Mouse (Mus musculus): ENCODE data around the gene Cbx4. TPM values are rescaled to one million over a fixed set of nuclear protein-coding genes. Genes with fewer than 3 reads are reported as not detected.

Gene Cbx4
- polyA plus RNA-seq, 1 experiment = 9.3 TPM

DNA sequence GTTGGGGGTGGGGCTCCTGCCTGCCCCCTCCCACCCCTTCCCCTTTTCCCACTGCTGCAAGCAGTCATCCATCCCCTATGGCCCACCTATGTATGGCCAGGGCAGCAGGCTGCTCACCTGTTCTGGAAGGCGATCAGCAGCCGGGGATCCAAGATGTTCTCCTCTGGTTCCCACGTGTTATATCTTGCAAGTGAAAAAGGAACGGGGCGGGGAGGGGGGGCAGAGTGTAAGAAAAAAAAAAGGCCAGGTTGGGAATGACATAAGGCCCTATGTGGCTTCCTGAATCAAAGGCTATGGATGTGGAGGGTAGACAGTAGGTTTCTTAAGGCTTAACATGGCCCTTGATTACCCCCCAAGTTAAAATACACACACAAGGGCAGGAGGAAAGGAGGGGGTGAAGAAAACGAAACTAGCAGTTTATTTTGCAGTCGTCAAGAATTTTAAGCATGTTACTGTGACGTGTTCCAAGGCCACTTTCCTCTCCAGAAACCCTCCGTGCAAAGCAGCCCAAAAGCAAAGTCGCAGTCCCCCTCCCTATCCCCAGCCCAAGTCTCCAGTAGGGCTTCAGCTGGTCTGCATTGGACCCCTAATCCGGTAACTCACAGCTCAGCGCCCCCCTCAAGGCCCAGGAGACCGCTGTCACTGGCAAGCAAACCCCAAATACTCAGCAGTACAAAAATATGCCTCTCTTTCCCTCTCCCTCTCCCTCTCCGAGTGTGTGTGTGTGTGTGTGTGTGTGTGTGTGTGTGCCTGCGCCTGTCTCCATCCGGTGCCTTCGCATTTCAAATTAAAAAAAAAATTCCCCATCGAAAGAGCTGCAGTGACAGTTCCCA, 1.4 kb downstream of the Cbx4 start:
- H3K4me3 ChIP-seq (ENCODE audit: insufficient read depth, low read depth, low read length) = peak overlapping the region; percentile 84
- H3K27ac ChIP-seq (ENCODE audit: insufficient read depth, low read depth, low read length) = peak overlapping the region; percentile 84
- H3K4me1 ChIP-seq (ENCODE audit: control insufficient read depth, insufficient read depth, low read length) = peaks cover 15% of the 10 kb centered on the region
- peak; percentile 56 for DNase-seq
- H3K36me3 ChIP-seq (ENCODE audit: control insufficient read depth, insufficient read depth, low read length) = peaks cover 6% of the 10 kb centered on the region; the same call in 1 of the 2 replicates
- TF ChIP-seq CTCF (conservative IDR thresholded peaks at IDR 0.05; ENCODE audit: insufficient read depth, insufficient read length, low read depth, low read length) = no peak
- no peak for TF ChIP-seq POLR2A (IDR thresholded peaks at IDR 0.05; ENCODE audit: low read depth, low read length)
- no peaks in the 10 kb centered on the region; the same call in 1 of the 2 replicates for H3K27me3 ChIP-seq (replicated peaks; ENCODE audit: control insufficient read depth, insufficient read depth, low read length)
- whole genome bisulfite sequencing = 6% methylated on average over 18 of the region's 18 CpGs

DNA sequence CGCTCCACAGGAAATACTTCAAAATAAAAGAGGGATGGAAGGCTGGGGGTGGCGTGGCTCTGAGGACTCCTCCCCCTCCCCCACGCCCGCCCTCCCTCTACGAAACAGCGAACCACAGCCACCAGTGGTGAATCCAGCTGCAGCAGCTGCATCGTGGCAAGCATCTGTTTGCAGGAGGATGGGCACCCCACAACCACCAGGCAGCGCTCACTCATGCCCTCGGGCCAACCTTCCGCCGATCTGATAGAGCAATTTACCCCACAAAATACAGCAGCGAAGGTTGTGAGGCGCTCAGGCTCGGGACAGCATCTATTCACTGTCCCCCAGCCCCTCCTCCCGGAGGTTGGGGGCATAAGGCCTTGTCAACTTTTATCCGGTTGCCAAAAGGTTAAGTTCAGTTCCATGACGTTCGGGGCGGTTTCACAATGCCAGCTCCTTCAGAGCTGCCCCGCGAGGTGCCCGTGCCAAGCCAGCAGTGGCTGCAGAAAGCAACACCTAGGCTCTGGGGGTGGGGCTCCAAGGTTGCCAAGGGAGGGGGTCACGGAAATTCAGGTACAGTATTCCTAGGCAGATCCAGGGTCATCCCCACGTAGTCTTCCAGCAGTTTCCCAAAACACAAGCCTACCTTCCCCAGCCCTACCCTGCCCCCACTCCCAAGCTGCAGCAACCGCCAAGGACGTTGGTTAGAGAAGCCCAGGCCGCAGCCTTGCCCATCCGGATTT, 2.1 kb downstream of the Cbx4 start:
- peaks cover 22% of the 10 kb centered on the region for H3K4me1 ChIP-seq (ENCODE audit: control insufficient read depth, insufficient read depth, low read length)

DNA sequence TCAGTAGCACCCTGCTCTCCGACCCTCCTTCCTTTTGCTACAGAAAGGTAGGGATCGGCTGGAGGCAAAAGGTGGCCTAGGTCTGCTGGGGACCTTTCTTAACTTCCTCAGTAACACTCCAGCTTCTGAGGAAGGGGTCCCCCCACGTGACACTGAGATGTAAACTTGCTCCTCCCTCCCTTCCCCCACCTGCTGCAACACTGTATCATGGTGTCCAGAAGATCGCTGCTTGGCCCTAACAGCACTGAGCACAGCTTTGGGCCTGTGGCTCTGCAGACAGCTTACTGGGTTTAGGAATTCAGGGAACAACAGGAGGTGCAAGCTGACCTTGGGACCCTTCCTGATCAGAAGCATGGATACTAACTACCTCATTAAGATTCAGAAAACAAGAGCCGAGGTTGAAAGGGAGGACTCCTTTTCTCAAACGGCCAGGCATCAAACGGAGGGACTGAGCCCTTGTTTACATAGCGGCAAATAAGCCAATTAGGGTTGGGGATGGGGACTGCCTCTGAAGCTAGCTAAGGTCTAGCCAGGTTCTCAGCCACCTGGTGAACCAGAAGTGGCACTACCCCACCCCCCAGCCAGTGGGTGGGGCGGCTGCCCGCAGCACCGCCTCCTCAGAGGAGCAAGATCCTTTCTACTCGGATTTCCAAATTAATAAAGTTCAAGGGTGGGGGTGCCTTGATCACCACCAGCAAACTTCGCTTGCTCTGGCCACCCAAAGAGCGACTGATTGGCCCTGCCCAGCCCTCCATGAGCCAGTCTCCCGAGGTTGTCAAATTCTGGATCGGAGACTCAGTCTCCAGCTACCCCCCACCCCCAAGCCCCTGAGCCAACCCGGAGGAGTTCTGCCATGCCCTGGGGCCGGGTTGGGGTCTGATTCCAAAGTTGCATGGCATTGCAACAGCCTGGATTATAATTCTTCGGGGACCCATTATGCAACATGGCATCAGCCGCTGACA, 3.1 kb downstream of the Cbx4 start:
- WGBS = 50% methylated on average over 20 of the region's 20 CpGs
- TF ChIP-seq POLR2A (IDR thresholded peaks at IDR 0.05; ENCODE audit: low read depth, low read length) (no peak), CTCF (conservative IDR thresholded peaks at IDR 0.05; ENCODE audit: insufficient read depth, insufficient read length, low read depth, low read length) (no peak)
- peak; percentile 47 for DNase-seq
- H3K36me3 ChIP-seq (ENCODE audit: control insufficient read depth, insufficient read depth, low read length) = peaks cover 6% of the 10 kb centered on the region; the same call in 1 of the 2 replicates
- H3K27ac ChIP-seq (ENCODE audit: insufficient read depth, low read depth, low read length) = no peak overlapping the region
- no peak overlapping the region for H3K4me3 ChIP-seq (ENCODE audit: insufficient read depth, low read depth, low read length)
- peaks cover 28% of the 10 kb centered on the region for H3K4me1 ChIP-seq (ENCODE audit: control insufficient read depth, insufficient read depth, low read length)
- no peaks in the 10 kb centered on the region for H3K27me3 ChIP-seq (replicated peaks; ENCODE audit: control insufficient read depth, insufficient read depth, low read length)

More for the DNA sequence above, 2.1 kb downstream of the Cbx4 start:
- H3K4me3 ChIP-seq (ENCODE audit: insufficient read depth, low read depth, low read length) = peak overlapping the region; percentile 84
- DNase-seq = peak; percentile 79
- peaks cover 6% of the 10 kb centered on the region; the same call in 1 of the 2 replicates for H3K36me3 ChIP-seq (ENCODE audit: control insufficient read depth, insufficient read depth, low read length)
- TF ChIP-seq CTCF (conservative IDR thresholded peaks at IDR 0.05; ENCODE audit: insufficient read depth, insufficient read length, low read depth, low read length) (no peak), POLR2A (IDR thresholded peaks at IDR 0.05; ENCODE audit: low read depth, low read length) (no peak)
- 19% methylated on average over 28 of the region's 28 CpGs for WGBS
- peak overlapping the region; percentile 84; the same call in 1 of the 2 replicates for H3K27ac ChIP-seq (ENCODE audit: insufficient read depth, low read depth, low read length)
- H3K27me3 ChIP-seq (replicated peaks; ENCODE audit: control insufficient read depth, insufficient read depth, low read length) = no peaks in the 10 kb centered on the region; the same call in 1 of the 2 replicates

GRCm38 (mm10) chr11:119081839-119082637, 4.0 kb downstream of the Cbx4 start:
- WGBS = 50% methylated on average over 21 of the region's 21 CpGs
- Histone ChIP-seq H3K4me1 (ENCODE audit: control insufficient read depth, insufficient read depth, low read length) (peaks cover 30% of the 10 kb centered on the region), H3K36me3 (ENCODE audit: control insufficient read depth, insufficient read depth, low read length) (peaks cover 6% of the 10 kb centered on the region; the same call in 1 of the 2 replicates), H3K27me3 (replicated peaks; ENCODE audit: control insufficient read depth, insufficient read depth, low read length) (no peaks in the 10 kb centered on the region), H3K27ac (ENCODE audit: insufficient read depth, low read depth, low read length) (no peak overlapping the region), H3K4me3 (ENCODE audit: insufficient read depth, low read depth, low read length) (no peak overlapping the region)
- peak; percentile 59 for DNase-seq
- peak; percentile 57 for TF ChIP-seq CTCF (conservative IDR thresholded peaks at IDR 0.05; ENCODE audit: insufficient read depth, insufficient read length, low read depth, low read length)
- TF ChIP-seq POLR2A (IDR thresholded peaks at IDR 0.05; ENCODE audit: low read depth, low read length) = no peak

DNA sequence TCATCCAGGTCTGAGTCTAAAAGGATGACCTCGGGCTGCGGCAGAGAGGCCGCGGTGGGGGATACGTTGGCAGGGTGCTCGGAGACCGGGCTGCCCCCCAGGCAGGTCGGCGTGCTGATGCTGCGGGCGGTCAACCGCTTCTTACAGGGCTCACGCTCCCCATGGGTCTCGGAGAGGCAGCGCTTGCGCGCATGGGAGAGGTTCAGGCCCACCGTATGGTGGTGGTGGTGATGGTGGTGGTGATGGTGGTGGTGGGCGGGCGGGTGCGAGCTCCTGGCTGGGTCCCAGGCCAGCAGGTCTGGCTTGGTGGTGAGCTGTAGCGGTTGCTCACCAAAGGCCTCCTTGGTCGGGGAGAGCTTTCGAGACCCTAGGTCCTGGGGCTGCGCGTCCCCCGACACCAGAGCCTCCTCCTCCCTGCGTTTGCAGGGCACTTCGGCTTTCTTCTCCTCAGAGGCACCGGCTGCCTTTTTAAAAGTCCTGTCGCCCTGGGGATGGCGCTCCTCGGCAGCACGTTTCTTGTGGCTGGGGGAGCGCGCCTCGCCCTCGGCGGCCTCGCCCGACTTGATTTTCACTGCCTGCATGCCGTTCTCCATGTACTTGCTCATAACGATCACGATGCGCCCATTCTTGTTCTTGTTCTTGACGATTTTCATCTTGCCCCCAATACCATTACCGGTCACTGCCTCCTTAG, 4.7 kb downstream of the Cbx4 start:
- no peak for TF ChIP-seq CTCF (conservative IDR thresholded peaks at IDR 0.05; ENCODE audit: insufficient read depth, insufficient read length, low read depth, low read length)
- no peak for TF ChIP-seq POLR2A (IDR thresholded peaks at IDR 0.05; ENCODE audit: low read depth, low read length)
- no peak for DNase-seq
- 84% methylated on average over 47 of the region's 47 CpGs for WGBS
- no peak overlapping the region for H3K27ac ChIP-seq (ENCODE audit: insufficient read depth, low read depth, low read length)
- peaks cover 30% of the 10 kb centered on the region for H3K4me1 ChIP-seq (ENCODE audit: control insufficient read depth, insufficient read depth, low read length)
- no peaks in the 10 kb centered on the region for H3K27me3 ChIP-seq (replicated peaks; ENCODE audit: control insufficient read depth, insufficient read depth, low read length)
- peaks cover 6% of the 10 kb centered on the region; the same call in 1 of the 2 replicates for H3K36me3 ChIP-seq (ENCODE audit: control insufficient read depth, insufficient read depth, low read length)
- H3K4me3 ChIP-seq (ENCODE audit: insufficient read depth, low read depth, low read length) = no peak overlapping the region
